ENCODE assay signal across 27 mouse cellular contexts in the genomic region with DNA sequence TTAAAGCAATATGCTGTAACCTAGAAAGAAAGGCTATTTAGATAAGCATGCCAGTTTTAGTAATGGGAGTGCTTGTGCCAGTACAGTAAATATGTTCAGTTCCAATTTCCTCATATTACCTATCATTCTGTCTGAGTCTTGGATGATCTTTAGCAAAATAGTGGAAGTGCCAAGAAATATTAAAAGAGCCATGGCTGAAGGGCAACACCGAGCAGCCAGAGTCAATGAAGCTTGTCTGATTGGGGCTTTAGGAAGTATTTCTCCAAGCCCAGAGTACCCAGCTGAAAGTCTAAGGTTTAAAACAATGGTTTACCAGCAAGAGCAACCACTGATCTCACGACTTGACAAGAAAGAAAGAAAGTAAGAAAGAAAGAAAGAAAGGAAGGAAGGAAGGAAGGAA.
DNase-seq lines count a peak whose midpoint lies in the region; ATAC-seq and TF ChIP-seq lines count a peak whose summit lies in the region.
"Had no signal": no experiment of that assay in that cellular context is flagged by ENCODE, and none has a peak within 500 bp of the region (broad histone marks: within the 10 kb centered on the region; RNA-seq: fewer than 3 reads in every experiment).

No protein-coding gene starts in this region.

- no peaks in the 10 kb centered on the region for H3K9me3 ChIP-seq in embryonic facial prominence, embryonic 14.5 days (ENCODE audit: control insufficient read depth, low read length)
- H3K9me3 ChIP-seq in embryonic facial prominence, embryonic 10.5 days = no peaks in the 10 kb centered on the region
- H3K9me3 ChIP-seq: embryonic facial prominence, embryonic 13.5 days; forebrain, embryonic 10.5 days; forebrain, embryonic 12.5 days; G1E had no signal

- H3K27ac ChIP-seq in embryonic facial prominence, embryonic 14.5 days (replicated peaks; ENCODE audit: low read depth, low read length) = no peak overlapping the region
- no peak overlapping the region for H3K27ac ChIP-seq in embryonic facial prominence, embryonic 10.5 days (replicated peaks)
- peak overlapping the region; percentile 61; the same call in 1 of the 2 replicates for H3K27ac ChIP-seq in layer of hippocampus, adult 2 months
- H3K27ac ChIP-seq: embryonic facial prominence, embryonic 13.5 days; forebrain, embryonic 10.5 days; forebrain, embryonic 12.5 days had no signal

- H3K4me1 ChIP-seq in embryonic facial prominence, embryonic 14.5 days (ENCODE audit: control insufficient read depth, insufficient read depth, low read length) = no peaks in the 10 kb centered on the region
- H3K4me1 ChIP-seq in embryonic facial prominence, embryonic 10.5 days = no peaks in the 10 kb centered on the region
- H3K4me1 ChIP-seq: embryonic facial prominence, embryonic 13.5 days; forebrain, embryonic 10.5 days; forebrain, embryonic 12.5 days had no signal

- no peaks in the 10 kb centered on the region for H3K27me3 ChIP-seq in embryonic facial prominence, embryonic 14.5 days (replicated peaks; ENCODE audit: control insufficient read depth, insufficient read depth, low read length)
- no peaks in the 10 kb centered on the region for H3K27me3 ChIP-seq in embryonic facial prominence, embryonic 10.5 days (replicated peaks; ENCODE audit: low read depth, poor library complexity, severe bottlenecking)
- H3K27me3 ChIP-seq: CH12.LX; embryonic facial prominence, embryonic 13.5 days; forebrain, embryonic 12.5 days had no signal

- TF ChIP-seq CTCF in layer of hippocampus, adult 2 months (conservative IDR thresholded peaks at IDR 0.05) = no peak

- ATAC-seq in embryonic facial prominence, embryonic 14.5 days (ENCODE audit: low read depth) = no peak
- ATAC-seq: activated CD4-positive, CD25-positive, alpha-beta regulatory T cell, adult 4 months; CD4-positive, CD25-positive, alpha-beta regulatory T cell, adult 4 months; forebrain, embryonic 14.5 days; forebrain, embryonic 16.5 days; Patski had no signal

- H3K36me3 ChIP-seq in embryonic facial prominence, embryonic 14.5 days (ENCODE audit: control insufficient read depth, insufficient read depth, low read length) = no peaks in the 10 kb centered on the region
- H3K36me3 ChIP-seq in embryonic facial prominence, embryonic 10.5 days (replicated peaks) = no peaks in the 10 kb centered on the region
- H3K36me3 ChIP-seq: embryonic facial prominence, embryonic 13.5 days; forebrain, embryonic 10.5 days; forebrain, embryonic 12.5 days; G1E had no signal

- H3K4me3 ChIP-seq in embryonic facial prominence, embryonic 14.5 days (ENCODE audit: low read depth, low read length) = no peak overlapping the region
- H3K4me3 ChIP-seq in embryonic facial prominence, embryonic 10.5 days = no peak overlapping the region
- H3K4me3 ChIP-seq in layer of hippocampus, adult 2 months = no peak overlapping the region
- H3K4me3 ChIP-seq: embryonic facial prominence, embryonic 13.5 days; forebrain, embryonic 10.5 days; forebrain, embryonic 12.5 days had no signal

- 65% methylated on average over 2 of the region's 2 CpGs for WGBS in embryonic facial prominence, embryonic 14.5 days
- 66% methylated on average over 2 of the region's 2 CpGs for WGBS in embryonic facial prominence, embryonic 10.5 days

- no peak overlapping the region for H3K4me2 ChIP-seq in embryonic facial prominence, embryonic 14.5 days (ENCODE audit: low read depth, low read length)
- H3K4me2 ChIP-seq: embryonic facial prominence, embryonic 13.5 days; forebrain, embryonic 12.5 days had no signal

- peak; percentile 11 for DNase-seq in embryonic facial prominence, embryonic 14.5 days (ENCODE audit: low spot score)
- DNase-seq in embryonic facial prominence, embryonic 10.5 days (ENCODE audit: low spot score) = no peak
- DNase-seq in kidney, adult 8-10 months = peak; percentile 2 to 4
- DNase-seq in kidney, postnatal 25 days = no peak
- no peak for DNase-seq in layer of hippocampus, adult 2 months (ENCODE audit: low spot score in 2 of 2)
- DNase-seq in layer of hippocampus, adult 9-10 months (ENCODE audit: low spot score) = no peak
- peak; percentile 75 for DNase-seq in fat pad, adult 2 months (ENCODE audit: extremely low read depth, low read depth, low spot score)
- DNase-seq in urinary bladder, adult 2 months (ENCODE audit: low spot score) = no peak
- DNase-seq: adrenal gland, adult 8-10 months; adrenal gland, postnatal 14 days; adrenal gland, postnatal 36 days; B cell, adult 2 months; cerebellum, adult 11-12 months; cerebellum, adult 2 months; cerebellum, adult 9-10 months; cerebellum, postnatal 10 days; cerebellum, postnatal 25 days had no signal

- no peak overlapping the region for H3K9ac ChIP-seq in embryonic facial prominence, embryonic 14.5 days (ENCODE audit: low read depth, low read length)
- H3K9ac ChIP-seq: embryonic facial prominence, embryonic 13.5 days; forebrain, embryonic 12.5 days had no signal

Comparison
In these comparisons a context has a peak if more than half of its experiments do, and no peak if none do; other contexts are left out.
1. DNase-seq: peak in embryonic facial prominence, embryonic 14.5 days (single experiment), kidney, adult 8-10 months (2 of 2) and fat pad, adult 2 months (single experiment); none in embryonic facial prominence, embryonic 10.5 days (single experiment), kidney, postnatal 25 days (0 of 2), layer of hippocampus, adult 2 months (0 of 2), layer of hippocampus, adult 9-10 months (single experiment) and urinary bladder, adult 2 months (single experiment).